Mouse (Mus musculus): ENCODE data around the gene Rgs5.
A peak's percentile ranks its signal among the peaks of the same experiment; 100 is the strongest.

The Rgs5 gene

DNA sequence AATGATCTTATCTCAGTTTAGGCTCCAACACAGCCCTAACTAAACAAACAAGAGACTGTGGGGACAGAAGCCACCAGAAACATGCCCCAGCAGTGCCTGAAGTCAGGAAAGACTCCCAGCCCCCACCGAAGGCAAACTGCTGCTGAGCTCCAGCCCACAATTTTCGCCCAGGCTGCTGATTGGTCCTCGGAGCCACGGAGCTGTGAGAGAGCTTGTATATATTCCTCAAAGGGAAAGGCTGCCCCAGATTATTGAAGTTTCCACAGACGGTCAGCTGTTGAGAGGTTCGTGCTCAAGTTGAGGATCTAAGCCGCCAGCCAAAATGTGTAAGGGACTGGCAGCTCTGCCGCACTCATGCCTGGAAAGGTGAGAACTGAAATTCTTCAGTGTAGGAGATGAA is at the start of gene Rgs5:
Gene Rgs5 (plus strand): TSS at position 246 of the 400 bp plus-strand sequence.
- DNase-seq, result no peak

DNA sequence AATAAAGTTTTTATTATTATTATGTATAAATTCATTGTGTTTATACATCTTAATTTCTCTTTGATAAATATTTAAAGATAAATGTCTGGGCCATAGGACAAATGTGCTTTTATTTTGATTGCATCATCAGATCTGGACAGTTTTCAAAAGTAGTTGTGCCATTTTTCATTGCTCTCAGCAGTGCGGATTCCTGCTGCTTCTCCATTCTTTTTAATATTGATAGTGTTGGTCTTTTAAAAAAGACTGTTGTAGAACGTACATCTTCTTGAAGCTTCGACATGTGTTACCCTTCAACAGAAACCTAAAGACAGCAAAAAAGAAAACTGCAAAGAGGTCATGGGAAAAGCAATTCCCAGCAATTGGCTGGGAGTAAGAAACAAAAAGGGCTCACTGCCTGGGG is 49.1 kb upstream of the Rgs5 start:
- DNase-seq, result no peak

DNA sequence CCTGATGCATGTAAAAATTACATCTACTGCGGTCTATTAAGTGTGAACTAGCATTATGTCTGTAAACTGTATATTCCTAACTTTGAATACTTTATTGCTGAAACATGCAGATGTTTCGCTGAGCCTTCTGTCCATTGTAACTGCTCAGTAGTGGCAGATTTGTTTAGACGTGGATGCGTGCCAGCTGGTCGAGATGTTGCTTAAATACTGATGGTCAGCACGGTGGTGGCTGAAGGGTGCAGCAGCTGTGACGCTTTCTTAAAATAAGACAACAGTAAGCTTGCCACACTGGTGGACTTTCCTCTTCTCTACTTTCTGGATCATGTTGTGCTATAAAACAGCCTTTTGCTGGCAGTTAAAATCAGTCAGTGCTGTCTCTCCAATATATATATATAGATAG is 25.6 kb upstream of the Rgs5 start:
- no peak for DNase-seq

DNA sequence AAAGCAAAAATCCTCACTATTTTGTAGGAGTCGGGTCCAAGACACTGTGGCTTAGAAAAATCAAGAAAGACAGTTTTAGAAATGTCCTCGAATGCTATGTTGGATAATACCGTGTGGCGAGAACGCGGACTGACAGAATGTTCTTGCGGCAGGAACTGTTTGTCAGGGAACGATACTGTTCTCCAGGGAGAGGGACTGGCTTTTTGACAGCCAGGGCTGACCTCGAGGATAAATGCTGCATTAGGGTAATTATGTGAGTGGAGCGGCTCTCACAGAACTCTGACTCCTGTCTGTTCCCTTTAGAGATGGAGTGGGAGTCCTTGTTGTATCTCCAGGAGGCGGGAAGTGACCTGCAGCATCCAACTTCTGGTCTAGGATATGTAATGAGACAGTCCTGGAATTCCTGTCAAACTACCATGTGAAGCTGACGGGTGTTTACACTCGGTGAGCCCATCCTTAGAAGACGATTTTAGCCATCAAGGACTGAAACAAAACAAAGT is 18.0 kb upstream of the Rgs5 start:
- DNase-seq, result no peak

DNA sequence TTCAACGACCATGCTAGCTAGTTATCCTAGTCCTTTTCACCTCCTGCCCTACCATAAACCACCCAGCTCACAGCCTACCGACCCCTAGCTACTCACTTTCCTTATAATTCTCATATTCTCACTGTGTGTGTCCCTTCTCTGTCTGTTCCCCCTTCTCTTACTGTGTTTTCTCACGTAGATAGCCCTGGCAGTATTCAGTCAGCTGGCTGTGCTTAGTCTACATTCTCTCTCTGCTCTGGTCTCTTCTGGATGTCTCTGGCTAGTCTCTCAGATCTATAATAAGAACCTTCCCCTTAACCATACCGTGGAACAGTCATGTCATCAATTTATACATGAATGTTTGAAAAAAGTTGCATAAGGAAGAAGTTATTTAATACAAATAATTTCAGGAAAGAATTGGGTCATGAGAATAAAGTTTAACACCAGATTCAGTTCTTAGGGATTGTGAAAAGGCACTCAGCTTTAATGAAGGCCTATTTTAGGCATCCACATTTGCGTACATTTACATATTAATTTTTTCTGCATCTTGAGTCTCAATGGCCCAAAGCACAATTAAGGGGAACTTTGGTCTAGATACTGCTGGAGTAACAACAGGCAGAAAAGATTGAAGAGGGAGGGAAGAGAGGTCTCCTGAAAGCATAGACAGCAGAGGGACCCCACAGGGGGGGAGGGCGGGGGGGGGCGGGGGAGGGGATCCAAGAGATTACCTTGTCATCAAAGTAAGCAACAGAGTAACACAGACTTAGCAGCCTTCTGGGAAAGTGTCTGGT is 10.2 kb upstream of the Rgs5 start:
- no peak for DNase-seq

DNA sequence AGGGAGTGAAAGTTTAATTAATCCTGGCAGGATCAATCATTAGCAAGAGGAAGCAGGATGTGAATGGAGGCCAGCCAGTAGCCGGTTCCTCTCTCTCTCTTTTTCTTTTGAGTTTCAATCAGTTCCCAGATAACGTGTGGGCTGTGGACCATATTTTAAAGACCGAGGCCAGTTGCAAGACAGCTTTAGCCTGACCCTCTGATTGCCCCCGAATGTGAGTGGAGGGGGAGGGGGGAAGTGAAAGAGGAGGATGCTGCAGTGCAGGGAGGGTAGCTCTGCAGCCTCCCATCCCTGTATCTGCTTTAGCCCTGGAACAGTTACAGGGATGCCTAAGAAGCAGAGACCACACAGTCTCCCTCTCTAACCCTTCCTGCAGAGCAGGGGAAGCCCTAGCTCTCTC is 4.2 kb downstream of the Rgs5 start:
- DNase-seq, result no peak

DNA sequence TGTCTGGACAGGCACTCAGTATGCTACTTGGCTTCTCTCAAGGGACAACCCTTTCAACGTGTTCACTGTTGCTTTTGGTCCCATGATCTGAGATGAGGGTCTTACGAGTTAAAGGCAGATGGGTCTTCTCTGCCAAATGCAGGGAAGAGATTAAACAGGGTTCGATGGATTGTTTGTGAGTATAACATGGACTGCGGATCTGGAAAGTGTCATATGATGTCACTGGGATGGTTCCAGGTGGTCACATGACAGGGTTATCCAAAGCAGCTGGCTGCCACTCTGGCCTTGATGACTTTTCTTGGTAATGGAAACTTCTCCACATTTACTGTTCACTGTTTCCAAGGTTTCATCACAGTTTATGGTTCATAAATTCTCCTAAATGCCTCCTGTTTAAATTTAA is 12.0 kb downstream of the Rgs5 start:
- DNase-seq, result no peak

DNA sequence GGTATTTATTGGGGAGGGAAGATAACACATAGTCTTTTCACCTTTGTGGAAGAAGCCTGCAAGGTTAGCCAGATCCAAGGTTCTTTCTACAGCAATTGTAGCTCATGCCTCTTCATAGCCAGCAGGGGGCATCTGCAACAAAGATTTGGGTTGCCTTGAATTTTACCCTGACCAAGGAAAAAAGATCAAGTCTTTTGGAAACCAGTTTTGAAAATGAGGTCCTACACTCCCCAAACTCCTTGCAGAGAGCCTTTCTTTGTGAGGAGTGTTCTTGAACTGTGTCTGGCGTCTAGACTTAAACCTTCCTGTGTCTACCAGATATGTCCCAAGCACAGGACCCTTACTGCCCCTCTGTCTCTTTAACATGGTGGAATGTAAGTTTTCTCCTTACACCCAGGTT is 15.4 kb downstream of the Rgs5 start:
- peak in 1 of 2 experiments; percentile 11 for DNase-seq

DNA sequence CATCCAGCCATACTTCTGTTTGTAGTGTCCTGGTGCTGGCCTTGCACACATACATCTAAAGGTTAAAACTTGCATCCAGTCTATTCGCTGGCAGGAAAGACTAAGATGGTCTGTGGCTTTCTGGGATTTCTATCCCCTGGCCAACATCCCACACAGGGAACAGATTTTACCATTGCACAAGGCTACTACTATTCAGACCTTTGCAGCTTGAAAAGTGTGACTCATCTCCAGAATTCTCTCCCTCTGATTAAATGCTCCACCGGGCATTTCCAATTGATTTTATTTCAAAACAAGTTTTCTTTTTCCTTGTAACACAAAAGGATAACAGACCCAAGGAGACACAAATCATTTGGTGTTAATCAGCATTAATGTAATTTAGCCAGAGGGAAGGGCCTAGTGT is 16.5 kb downstream of the Rgs5 start:
- DNase-seq, result no peak

DNA sequence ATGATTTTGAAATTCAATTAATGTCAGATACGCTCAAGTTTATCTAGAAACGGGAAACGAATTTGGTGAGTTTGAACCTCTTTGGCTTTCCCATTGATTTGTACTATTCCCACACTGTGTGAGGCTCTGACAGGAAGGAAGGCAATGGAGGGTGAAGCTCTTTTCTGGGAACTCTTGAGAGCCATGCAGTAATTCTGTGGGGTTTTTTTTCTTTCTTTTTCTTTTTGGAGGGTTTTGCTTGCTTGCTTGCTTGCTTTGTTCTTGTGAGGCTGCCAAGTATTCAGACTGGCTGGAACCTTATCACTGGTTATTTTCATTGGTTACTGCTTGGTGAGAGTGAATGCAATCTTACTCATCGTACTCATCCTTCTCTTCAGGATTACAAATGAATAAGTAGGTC is 17.0 kb downstream of the Rgs5 start:
- no peak for DNase-seq

DNA sequence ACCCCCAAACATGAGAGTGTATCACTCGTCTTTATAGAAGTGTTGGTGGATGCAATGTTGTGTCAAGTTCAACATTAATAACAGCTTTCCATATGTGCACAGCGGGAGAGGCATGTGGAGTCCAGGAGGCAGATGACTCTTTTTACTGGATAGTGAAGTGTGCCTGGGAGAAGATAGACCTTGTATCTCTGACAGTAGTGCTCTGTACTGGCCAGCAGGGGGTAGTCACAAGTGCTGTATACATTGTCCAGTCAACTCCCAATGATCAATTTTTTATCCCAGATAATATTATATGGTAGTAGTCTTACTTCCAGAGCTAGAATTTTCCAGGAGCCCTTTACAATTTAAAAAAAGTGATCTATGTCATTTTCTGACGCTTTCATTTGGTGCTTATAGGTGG is 18.8 kb downstream of the Rgs5 start:
- DNase-seq, result no peak

DNA sequence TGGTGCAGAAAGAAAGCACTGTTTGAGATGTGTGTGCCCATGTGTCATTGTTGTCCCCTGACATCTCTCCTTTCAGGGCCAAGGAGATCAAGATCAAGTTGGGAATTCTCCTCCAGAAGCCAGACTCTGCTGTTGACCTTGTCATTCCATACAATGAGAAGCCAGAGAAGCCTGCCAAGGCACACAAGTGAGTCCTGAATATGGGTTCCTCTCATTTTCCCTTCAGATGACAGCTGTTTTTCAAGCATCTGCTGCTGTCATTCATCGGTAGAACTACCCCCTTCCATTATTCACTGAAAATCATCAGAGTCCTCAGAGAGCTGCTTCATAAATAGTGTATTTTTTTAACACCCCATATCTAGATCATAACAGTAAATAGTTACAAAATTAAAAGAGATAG is 21.4 kb downstream of the Rgs5 start:
- DNase-seq, result no peak

DNA sequence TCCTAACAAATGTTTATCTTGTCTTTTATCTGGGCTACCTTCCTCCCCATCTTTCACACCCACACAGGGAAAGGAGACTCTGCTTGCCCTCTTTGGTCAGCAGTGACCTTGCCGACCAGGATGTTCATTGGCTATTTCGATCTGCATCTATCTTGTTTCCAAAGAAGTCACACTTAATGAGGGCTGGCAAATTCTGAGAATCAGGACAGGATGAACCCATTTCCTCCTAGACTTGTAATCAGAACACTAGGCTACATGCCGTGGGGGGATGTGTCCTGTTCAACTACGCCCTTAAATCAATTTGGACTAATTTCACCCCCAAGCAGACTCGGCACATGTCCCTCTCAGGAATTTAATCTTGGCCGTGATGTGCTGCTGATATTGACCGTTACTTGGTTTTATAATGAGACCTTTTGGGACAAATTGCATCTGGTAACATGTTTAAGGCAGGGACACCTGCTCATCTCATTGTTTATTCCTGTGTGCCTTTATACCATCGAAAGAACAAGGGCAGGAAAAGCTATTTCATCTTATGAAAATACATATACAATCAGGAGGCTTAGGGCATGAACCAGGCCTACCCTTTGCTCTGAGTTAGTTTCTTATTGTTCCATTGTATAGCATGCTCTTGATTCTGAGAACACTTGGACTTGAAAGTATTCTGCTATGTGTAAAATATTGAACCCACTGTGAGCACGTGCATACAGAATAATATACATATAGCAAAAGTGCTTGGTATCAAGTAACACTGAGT is 25.3 kb downstream of the Rgs5 start:
- DNase-seq, result no peak

DNA sequence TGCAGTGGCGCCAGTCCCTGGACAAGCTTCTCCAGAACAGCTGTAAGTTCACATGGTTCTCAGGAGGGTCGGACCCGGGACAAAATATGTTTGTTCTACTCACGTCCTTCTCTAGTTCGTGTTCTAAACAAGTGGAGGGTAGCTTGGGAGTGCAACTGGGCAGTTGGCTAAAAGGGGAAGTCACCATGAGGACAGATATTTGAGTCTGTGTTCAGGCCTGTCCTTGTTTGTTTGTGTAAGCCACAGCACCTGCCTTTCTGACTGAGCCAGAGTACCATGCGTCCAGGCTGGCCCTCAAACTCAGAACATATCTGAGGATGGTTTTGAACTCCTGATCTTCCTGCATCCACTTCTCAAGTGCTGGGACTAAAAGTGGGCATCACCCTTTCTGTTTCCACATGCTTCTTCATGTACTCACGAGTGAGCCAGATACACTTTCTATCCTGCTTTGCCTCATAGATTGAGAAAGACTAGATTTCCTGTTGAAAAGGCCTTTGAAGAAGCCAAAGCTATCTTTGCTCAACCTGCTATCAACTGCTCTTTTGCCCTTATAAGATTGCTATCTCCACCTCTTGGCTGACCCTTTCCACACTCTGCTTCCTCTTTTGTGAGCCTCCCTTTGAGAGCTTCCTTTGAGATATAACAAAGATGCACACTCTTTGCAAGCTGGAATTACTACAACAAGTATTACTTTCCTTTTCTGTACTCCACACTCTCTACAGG is 27.6 kb downstream of the Rgs5 start:
- no peak for DNase-seq

DNA sequence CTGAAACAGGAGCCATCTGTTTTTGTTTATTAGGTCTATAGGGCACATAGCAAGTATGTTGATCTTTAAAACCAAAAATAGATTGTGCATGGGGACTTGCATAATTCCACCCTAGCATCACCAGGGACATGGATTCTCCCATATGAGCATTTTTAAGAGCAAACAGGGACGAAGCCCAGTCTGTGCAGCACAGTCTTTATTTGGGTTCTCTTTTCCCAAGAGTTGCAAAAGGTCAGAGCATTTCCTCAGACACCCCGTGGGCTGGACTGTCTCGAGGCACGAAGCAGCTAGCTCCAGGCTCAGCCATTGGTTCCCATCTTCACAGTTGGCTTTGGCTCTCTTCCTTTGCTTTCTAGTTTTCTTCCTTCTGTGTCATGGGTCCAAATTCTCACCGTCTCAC is 30.0 kb downstream of the Rgs5 start:
- no peak for DNase-seq

DNA sequence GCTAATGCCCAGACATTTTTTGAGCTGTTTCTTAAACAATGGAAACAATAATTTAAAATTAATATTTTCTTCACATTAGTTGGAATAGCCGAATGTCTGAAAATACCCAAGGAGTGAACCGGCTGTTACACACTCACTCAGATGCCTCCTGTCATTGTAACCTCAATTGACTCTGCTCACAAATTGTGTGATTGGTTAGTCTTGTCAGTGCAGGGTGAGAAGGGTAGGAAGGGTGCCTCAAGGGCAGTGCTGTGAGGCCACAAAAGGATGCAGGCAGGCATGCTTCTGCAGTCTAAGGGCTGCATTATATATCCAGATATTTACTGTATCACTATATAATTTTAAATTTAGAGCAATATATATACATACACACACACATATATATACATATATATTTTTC is 37.7 kb downstream of the Rgs5 start:
- DNase-seq, result no peak

DNA sequence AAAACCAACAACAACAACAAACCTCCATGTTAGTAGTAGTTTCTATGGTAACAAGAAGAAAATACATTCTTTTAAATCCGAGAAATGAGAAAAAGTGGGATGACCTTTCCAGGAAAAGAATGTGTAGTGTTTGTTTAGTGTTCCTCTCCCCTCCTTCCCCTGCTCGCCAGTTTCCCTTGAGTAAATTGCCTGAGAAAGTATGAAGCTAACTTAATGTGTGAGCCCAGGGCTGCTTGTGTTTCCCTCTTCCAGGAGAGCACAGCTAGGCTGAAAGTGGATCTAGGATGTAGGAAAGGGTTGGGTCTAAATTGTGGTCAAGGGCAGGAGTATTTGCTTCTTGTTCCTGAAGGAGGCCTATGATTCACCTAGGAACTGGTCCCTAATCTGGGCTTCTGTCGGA is 38.2 kb downstream of the Rgs5 start:
- no peak for DNase-seq

DNA sequence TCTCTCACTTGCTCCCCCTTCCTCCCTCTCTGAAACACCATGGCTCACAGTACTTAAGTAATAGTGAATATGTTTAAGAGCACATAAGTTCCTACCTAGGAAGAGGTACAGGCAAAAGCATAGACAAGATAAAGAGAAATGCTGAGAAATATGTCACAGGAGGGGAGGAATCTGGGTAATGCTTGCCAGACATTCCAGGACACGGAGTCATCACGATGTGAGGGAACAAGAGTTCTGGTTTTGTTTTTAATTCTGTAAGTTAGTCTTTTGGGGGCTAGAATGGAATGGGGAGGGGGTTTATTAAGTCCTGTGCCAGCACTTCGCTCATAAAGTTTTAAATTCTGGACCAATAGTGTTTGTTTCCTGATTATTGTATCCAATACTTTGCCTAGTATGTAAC is 40.1 kb downstream of the Rgs5 start:
- no peak for DNase-seq

DNA sequence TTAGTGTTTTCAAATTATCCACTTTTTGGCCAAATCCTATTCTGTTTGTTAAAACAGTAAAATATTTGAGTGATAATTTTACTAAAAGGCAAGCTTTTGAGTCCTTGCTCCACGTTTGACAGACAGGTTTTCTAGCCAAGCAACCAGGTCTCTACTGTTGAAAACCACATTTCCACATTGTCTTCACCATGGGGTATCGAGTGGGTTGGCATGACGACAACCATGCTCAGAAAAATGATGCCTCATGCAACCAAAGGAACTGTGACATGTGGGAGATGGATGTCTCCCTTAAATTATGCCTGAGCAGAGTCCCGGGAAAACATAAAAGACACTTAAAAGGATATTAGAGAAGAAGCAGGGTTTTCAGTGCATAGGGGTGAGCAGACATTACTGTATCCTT is 41.9 kb downstream of the Rgs5 start:
- no peak for DNase-seq

DNA sequence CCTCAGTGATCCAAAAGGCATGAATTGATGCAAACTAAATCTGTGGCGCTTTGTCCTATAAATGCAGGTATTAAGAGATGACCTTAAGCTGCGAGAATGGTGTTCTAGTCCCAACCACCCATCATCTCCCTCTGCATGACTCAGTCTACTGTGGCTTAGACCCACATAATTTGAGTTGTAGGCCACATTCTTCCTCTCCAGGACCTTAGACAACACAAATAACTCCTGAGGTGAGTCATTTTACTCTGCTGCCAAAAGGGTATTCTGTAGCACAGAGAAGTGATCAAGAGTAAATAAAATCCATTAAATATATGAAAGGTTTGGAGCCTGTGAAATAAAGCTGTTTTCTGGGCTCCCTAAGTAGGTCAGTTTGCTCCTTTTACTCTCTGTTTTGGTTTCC is 43.9 kb downstream of the Rgs5 start:
- DNase-seq, result no peak

DNA sequence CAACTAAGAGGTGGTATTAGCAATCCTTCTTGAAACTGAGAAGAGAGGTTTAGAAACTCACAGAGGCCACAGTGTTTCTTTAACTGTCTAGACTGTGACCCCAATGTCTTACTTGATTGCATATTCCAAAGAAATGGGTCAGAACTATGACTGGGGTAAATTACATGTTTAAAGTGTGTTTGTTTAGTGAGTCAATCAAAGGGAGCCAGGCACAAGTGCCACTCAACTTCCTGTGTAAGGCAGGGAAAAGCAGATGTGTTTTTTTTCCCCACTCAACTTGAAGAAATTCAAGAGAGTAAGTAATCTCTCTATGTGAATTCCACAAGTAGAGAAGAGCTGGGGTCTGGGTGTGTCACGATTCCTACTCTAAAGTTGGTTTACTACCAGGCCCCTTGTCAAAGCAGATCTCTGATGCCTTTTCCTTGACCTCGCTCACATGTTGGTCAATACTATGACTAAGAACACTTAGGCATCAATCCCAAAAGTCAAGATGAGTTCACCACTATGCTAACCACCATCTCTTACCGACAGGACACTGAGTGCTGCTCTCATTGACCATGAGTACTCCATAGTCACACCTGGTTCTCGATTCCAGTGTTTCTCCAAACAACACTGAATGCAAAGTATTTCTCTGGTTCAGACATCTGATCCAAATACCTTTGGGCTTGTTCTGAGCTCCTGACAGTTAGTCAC is 49.2 kb downstream of the Rgs5 start:
- no peak for DNase-seq

DNA sequence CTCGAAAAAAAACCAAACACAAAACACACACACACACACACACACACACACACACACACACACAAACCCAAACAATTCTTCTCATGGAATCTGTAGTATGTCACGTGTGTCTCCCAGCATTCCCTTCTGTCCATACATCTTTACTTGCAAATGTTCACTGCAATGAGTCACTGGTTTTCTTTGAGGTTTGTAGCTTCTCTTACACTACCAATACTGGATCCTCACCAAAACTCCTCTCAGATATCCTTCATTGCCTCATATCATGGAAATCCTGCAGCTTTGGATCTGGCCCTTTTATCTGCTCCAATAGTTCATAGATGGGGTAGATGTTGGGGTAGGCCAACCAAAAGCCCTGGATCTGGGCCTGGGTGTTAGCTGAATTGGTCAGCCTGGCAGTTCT is 66.5 kb downstream of the Rgs5 start:
- DNase-seq, result no peak

DNA sequence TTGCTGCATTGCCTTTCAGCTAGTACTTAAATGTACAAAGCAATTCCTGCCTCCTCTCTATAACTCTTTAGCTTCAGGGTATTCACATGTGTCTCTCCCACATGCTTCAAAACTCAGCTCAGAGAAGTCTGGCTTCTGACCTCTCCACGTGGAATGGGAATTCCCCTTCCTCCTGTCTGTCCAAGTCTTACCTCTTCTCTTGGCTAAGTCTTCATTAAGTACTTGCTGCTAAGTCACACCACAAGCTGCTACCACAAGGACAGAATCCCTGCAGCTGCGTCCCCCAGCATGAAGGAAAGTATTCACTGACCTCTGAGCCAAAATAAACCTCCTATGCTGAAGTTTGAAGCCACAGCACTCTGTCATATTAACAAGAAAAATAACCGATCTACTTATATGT is 71.0 kb downstream of the Rgs5 start:
- DNase-seq, result no peak

All from cerebellum, postnatal 36 days (tissue).